Mouse (Mus musculus) testis, postnatal 10 days (tissue): ENCODE measurements around the gene Kcnj8.
"Not testable (repeated sequence)": the region's sequence is repeated elsewhere in the genome, so short reads cannot be mapped to it uniquely, and the experiment has no call there.

Source experiments
- DNase-seq: peaks from one replicate; pipeline ENCODE4 v3.0.0; 2021; ENCODE audit warnings: low spot score

The Kcnj8 gene

DNA sequence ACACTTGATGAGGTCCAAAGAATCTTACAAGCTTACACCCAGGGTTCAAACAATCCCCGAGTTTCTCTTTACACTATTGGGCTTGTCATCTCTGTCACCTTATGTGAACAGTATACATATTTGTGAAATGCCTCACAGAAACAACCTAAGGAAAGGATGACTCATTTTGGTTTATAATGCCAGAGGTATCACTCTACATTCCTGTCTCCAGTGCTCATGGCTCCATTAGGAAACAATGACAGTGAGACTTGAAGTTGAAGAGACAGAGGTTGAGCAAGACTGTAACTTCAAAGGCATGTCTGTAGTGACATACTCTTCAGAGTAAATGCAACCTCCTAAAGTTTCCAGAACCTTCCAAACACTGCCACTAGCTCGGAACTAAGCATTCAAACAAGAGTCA lies 23.0 kb downstream of the Kcnj8 start:
- no peak for DNase-seq

DNA sequence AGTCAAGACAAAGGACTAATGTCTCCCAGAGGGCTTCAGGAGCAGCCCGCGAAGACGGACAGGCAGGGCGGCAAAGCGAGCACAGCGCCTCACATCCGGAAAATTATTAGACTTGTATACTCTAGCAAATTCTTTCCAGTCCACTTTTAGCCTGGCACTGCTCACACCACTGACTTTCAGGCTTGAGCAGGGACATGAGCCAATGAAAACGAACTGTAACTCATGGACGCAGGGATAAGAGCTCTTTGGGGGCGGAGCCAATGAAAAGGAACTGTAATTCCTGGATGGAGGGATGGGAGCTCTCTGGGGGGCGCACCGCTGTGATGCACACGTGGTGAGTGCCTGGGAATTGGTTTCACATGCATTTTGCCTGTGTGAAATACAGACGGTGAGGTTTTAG lies 26.3 kb downstream of the Kcnj8 start:
- DNase-seq: no peak

- no peak for DNase-seq
These were observed 27.8 kb downstream of the Kcnj8 start for GRCm38 (mm10) chr6:142543648-142544047.

DNA sequence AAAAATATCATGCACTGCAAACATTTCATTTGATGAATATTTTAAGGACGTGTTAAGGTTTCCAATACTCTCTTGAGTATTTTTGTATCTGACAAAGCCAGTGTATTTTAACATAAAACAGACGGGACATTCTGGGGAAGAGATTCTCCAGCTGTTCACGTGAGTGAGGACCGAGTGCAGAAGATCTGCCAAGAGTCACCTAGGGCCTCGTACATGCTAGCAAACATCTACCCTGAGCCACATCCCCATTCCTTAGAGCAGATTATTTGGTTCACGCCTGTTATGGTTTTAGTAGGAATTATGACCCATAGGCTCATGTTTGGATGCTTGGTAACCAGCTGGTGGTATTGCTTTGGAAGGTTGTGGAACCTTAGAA lies 28.6 kb downstream of the Kcnj8 start:
- no peak for DNase-seq

- no peak for DNase-seq
These were observed 29.2 kb downstream of the Kcnj8 start for GRCm38 (mm10) chr6:142542082-142542799.

DNA sequence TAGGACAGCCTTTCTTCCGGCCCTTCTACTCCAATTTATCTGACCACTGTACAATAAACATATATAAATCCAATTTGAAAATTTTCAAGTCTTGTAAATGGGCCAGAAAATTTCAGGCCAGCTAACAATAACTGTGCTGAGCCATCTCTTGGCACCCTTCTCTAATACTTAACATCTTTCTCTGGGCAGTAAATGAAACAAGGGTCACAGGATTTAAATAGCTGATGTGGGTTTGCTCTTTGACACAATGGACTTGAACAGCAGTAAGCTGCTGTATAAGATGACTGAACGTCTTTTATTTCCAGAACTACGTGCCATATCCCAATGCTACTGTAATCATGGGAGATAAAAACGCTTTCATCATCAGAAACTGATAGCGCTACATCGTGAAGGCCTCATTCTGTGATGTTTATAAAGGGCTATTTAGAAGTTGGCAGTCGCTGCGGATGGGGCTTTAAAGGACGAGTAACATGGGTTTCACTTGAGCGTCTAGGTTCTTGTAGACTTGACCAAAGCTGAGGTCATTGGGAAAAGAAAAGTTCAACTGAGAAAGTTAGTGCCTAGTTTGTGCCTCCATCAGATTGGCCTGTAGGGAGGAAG lies 30.8 kb downstream of the Kcnj8 start:
- no peak for DNase-seq

DNA sequence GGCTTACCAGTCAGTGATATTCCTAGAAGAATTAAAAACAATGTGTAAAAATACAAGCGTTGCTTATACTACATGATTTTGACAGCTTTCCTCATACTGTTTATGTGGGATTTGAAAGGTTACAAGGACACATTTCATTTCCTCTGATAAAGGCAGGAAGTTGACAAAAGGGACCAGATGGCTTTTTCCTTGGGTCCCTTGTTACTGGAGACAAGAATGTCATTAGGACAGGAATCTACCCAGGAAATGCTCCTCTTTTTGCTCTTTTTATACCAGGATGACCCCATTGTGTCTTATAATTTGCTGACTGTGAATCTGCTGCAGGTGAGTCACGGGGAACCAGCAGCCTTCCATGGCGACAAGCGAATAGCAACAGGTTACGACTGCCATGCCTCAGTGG lies 31.3 kb downstream of the Kcnj8 start:
- DNase-seq: no peak

- no peak for DNase-seq
These were observed 32.9 kb downstream of the Kcnj8 start for GRCm38 (mm10) chr6:142538503-142538902.

GRCm38 (mm10) chr6:142533412-142533811 lies 38.0 kb downstream of the Kcnj8 start:
- DNase-seq: no peak

- no peak for DNase-seq
These were observed 38.7 kb downstream of the Kcnj8 start for GRCm38 (mm10) chr6:142532686-142533085.

GRCm38 (mm10) chr6:142532141-142532540 lies 39.3 kb downstream of the Kcnj8 start:
- DNase-seq: no peak

- no peak for DNase-seq
These were observed 41.0 kb downstream of the Kcnj8 start for GRCm38 (mm10) chr6:142530378-142530777.

DNA sequence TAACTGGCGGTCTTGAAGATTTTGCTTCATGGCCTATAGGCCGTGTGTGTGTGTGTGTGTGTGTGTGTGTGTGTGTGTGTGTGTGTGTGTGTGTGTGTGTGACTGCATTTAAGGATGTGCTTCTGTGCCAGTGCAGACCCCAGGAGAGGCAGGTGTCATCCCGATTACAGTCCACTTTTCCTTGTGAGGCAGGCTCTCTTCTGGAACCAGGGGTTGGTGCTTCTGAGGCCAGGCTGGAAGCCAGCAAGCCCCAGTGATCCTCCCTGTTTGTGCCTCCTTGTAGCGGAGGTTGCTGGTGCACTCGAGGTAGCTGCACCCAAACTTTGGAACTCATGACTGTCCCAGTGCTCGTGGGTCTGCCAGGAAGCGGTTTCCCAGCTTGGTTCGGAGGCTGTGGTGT lies 41.7 kb downstream of the Kcnj8 start:
- no peak for DNase-seq

DNA sequence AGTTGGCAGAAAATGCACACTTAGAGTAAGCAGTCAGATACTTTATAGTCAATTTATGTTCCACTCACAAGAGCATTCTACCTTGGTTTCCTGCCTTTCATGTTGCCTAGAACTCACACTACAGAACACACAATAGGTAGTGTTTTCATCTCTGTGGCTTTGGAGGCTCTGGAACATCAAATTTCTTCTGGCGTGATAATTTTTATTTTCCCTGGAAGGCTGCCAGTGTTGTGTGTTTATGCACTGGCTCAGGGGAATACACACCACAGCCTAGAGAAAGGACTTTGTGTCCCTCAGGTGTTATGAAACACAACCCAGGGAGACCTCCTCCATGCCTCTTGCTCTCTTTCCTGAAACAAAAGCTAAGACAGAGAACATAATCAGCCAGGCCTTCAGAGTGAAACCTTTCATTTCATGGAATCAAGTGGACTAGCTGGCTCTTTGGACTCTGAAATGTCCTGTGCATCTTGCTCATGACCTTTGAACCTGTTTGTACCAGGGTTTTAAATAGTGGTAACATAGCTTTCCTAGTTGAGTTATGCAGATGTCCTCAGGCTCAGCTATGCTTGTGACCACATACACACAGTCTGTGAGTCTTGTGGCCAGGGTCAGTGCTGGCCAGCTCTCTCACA lies 43.4 kb downstream of the Kcnj8 start:
- no peak for DNase-seq

GRCm38 (mm10) chr6:142524635-142525308 lies 46.6 kb downstream of the Kcnj8 start:
- peak; percentile 82 for DNase-seq

DNA sequence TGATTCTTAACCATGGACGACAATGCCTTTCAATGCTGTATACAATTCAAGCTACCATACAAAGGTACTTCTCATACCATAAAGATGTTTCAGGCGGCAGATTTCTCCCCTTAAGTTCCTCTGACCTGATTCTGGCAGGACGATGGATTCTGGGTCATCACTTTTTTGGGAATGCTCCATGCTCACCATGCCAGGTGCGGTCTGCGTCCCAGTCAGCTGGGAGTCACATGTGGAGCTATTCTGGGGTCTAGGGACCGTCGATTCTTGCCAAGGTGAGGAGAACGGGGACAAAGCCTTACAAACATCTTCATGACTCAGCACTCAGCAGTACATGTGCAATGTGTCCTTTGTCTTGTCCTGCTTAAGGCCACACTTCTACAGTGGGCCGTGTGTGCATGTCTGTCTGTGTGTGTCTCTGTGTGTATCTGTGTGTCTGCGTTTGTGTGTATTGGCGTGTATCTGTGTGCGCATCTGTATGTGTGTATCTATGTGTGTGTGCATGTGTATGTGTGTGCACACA lies 49.8 kb downstream of the Kcnj8 start:
- DNase-seq: no peak

- DNase-seq: no peak
These were observed 52.3 kb downstream of the Kcnj8 start for GRCm38 (mm10) chr6:142519110-142519509.

GRCm38 (mm10) chr6:142515379-142515778 lies 56.0 kb downstream of the Kcnj8 start:
- DNase-seq: not testable (repeated sequence)

DNA sequence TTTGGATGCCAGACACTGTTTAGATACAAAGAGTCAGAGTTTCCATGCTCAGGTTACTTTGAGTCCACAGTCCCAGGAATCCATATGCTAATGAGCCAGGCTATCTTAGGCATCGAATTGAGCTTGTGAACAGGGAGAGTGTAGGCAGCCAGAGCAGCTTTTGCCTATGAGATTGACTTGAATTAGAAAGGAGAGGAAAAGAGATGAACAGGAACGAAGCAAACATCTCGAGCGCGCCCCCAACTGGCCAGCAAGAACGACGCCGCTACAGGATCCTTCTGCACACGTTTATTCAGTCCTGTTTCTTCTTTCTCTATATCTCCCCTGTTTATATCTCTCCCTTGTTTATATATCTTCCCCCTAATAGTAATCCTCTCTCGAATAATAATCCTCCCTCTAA lies 56.5 kb downstream of the Kcnj8 start:
- DNase-seq: peak; percentile 84
